Mouse (Mus musculus) hematopoietic stem cell, adult 5-6 weeks (primary cell): ENCODE results near the gene Ttc7b. TPM values are rescaled to one million over a fixed set of nuclear protein-coding genes. Genes with fewer than 3 reads are reported as not detected.

ENCODE experiments used
- ATAC-seq, 2 experiments: fragments of 125-278 bp in 1 of 2; replicated peaks in 1 of 2; 2 replicates each; pipeline ENCODE4 v1.8.0; 2016 to 2017; ENCODE audit warnings: inconsistent platforms in 2 of 2, mild to moderate bottlenecking in 2 of 2, moderate number of reproducible peaks in 2 of 2, low read depth in 1 of 2, moderate TSS enrichment in 1 of 2; ENCODE audit not compliant: low FRiP score in 2 of 2, poor library complexity in 2 of 2, severe bottlenecking in 2 of 2, insufficient read depth in 1 of 2, low TSS enrichment in 1 of 2
- total RNA-seq: library from RNA; stranded (forward); fragments of 172-1452, 232-1000 nt; gene quantifications from 2 replicates; pipeline ENCODE4 v1.2.3, GENCODE M21; 2017

The Ttc7b gene
- total RNA-seq, 1 experiment from 2014 or later = 23.4 TPM

DNA sequence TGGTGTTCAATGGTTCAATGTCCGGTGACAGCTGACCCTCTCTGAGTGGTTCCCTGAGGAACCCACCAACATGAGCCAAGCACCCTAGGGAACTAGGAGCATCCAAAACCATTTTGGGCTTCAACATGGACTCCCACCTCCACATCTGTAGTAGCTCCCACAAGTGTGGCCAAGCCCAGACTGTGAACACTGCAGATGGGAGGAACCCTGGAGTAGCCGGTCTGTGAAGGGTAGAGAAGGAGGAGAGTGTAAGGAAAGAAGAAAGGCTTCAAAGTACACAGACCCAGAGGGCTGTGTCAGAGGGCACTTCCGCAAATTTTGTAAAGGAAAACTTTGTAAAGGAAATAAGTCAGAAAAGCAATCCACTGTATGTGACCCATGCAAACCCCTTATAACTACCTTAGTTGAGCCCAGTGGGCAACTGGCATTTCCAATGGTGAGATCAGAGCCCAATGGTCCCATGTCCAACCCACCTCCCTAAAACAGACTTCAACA lies 75.9 kb downstream of the Ttc7b start:
- no peak for ATAC-seq

- no peak for ATAC-seq
Measured at GRCm38 (mm10) chr12:100443452-100443851, 77.2 kb downstream of the Ttc7b start.

- ATAC-seq = no peak
Measured at GRCm38 (mm10) chr12:100441609-100442008, 79.0 kb downstream of the Ttc7b start.

- no peak for ATAC-seq
Measured at GRCm38 (mm10) chr12:100439883-100440282, 80.7 kb downstream of the Ttc7b start.

DNA sequence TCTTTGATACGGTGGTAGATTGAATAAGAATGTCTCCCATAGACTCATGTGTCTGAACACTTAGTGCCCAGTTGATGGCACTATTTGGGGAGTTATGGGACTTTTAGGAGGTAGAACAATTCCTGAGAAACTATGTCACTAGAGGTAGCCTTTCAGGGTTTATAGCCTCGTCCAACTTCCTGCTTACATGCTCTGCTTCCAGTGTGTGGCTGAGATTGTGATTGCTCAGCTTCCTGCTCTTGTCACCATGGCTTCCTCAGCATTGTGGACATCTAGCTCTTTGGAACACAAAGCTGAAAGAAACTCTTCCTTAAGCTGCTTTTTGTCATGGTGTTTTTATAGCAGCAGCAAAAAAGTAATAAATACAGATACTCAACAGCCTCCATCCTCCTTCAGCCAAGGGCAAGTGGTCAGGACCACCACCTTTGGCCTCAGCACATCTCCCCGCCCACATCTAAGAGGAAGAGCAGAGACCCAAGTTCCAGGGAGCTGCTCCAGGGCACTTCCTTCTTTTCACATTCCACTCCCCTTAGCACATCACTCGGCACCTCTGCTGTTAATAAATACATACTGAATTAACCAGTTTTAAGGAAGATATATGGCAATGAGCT lies 81.4 kb downstream of the Ttc7b start:
- ATAC-seq = no peak

GRCm38 (mm10) chr12:100438509-100438908 lies 82.1 kb downstream of the Ttc7b start:
- no peak for ATAC-seq

- no peak for ATAC-seq
Measured at GRCm38 (mm10) chr12:100437862-100438261, 82.8 kb downstream of the Ttc7b start.

- ATAC-seq = no peak
Measured at GRCm38 (mm10) chr12:100435763-100436162, 84.9 kb downstream of the Ttc7b start.

GRCm38 (mm10) chr12:100431830-100432229 lies 88.8 kb downstream of the Ttc7b start:
- ATAC-seq = peak; percentile 86

- ATAC-seq = no peak
Measured at GRCm38 (mm10) chr12:100429414-100430114, 91.1 kb downstream of the Ttc7b start.

DNA sequence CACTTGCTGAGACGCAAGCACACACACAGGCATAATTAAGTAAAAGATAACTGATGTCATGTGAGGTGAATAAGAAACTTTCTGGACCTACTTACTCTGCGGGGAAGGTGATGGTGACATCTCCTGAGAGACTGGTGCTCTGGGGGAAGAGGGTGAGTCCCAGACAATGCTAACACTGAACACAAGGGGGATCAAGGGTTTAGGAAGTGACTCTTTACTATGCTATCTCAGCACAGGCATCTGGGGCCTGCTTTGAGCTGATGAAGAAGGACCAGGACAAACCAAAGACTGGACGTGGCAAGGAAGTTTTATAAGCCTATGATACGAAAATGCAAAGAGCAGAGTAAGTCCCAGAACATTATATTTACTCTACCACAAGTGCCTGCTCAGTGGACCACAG lies 92.4 kb downstream of the Ttc7b start:
- no peak for ATAC-seq

- no peak for ATAC-seq
Measured at GRCm38 (mm10) chr12:100426212-100426611, 94.4 kb downstream of the Ttc7b start.

DNA sequence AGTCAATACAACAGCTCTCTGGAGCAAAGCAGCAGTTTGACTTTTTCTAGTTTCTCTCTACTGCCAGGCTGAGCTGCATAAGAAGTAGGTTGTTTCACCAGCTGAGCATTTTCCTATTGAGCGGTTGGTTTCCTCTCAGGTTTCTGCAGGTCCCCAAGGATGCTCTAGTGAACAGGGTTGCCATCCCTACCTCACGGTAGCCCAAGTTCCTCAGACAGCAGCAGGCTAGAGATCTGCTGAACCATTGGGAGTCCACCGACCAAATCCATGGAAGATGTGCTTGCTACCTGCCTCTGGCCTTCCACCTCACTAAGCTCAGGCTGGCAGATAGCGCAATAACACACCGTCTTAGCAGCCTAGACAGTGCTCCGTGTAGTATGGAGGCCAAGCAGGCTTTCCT lies 95.6 kb downstream of the Ttc7b start:
- ATAC-seq = no peak

DNA sequence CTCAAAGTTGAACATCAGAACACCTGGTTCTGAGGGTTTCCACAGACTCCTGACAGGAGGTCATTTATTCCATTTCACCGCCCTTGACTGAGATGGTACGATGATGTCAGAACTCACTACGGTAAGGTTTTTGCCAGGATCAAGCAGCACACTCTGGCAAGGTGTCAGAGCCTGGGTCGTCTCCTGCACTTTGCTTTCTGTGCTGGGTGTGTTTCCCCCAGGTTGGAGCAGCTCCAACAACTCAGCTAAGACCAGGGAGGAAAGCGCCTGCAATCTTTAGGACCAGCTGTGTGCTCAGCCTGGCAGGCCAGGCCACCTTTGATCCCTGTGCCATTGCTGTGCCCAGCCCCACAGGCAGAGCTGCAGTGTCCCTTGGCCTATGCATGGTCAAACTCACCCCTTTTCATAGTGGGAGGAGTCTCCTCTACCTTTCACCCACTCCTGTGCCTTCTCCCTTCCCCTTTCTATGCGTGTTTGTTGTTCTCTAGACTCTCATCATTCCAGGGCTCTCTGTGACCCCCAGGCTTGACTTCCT lies 98.3 kb downstream of the Ttc7b start:
- ATAC-seq = 0 out of 4 replicates have a peak, but pooled peaks of 1 of the 2 experiments have one; percentile 8

DNA sequence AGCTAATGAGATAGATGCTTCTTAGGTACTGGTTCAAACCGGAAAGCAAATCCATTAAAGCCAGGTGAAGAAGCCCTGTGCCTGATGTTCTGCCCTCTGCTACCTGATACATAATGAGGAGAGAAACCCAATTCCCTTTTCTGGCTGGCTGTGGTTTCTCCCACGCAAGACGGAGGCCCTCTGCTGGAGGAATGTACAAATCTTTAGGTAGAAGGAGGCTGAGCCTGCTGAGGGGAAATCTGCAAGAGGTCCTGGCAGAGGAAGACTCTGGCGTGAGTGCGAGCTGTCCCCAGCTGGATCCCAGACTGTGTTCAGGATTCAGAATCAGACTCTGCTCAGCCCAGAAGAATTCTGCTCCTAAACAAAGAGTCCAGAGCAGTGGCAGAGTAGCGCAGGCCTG lies 99.1 kb downstream of the Ttc7b start:
- ATAC-seq = peak; percentile 74 to 81

GRCm38 (mm10) chr12:100420903-100421302 lies 99.7 kb downstream of the Ttc7b start:
- ATAC-seq = no peak

DNA sequence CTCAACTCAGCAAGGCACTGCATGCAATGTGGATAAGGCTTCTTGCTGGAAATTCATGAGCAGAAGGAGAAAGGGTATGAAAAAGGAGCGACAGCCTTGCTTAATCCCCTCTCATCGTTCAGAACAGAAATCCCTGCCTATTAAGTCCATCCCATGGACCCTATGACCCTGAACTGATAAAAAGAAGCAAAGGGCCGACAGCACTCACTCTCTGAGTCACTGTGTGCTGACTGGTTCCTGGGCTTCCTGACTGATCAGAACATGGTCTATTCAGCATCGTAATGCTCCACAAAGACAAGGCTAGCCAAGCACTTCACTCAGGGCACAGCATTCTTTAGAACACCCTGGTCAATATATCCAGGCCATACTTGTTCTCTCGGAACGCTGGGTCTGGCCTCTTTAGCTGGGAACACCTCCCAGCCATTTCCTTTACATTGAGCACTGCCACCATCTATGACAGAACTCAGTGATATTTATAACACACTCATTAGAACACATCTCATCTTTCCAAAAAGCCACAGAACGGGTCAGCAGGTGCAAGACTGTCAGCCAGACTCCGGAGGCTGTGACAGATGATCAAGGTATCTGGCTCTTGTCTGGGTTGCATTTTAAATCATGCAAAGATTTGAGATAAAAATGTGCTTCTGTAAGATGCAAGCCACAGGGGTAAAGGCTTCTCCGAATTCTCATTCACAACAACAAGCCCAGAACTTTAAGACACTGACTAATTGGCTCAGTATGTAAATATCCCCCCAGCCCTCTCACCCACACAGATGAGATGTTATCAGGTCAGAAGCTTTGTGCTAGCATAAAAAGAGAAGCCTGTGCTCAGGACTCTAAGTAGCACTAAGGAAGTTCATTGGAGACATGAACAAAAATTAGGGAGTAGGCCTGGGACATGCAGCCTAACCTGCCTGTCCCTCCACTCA lies 100.4 kb downstream of the Ttc7b start:
- no peak for ATAC-seq

GRCm38 (mm10) chr12:100415802-100416201 lies 104.8 kb downstream of the Ttc7b start:
- ATAC-seq = no peak
